Mouse (Mus musculus): ENCODE data around the gene Rps6ka1.
"Not testable (repeated sequence)": the region's sequence is repeated elsewhere in the genome, so short reads cannot be mapped to it uniquely, and the experiment has no call there.

Gene Rps6ka1

DNA sequence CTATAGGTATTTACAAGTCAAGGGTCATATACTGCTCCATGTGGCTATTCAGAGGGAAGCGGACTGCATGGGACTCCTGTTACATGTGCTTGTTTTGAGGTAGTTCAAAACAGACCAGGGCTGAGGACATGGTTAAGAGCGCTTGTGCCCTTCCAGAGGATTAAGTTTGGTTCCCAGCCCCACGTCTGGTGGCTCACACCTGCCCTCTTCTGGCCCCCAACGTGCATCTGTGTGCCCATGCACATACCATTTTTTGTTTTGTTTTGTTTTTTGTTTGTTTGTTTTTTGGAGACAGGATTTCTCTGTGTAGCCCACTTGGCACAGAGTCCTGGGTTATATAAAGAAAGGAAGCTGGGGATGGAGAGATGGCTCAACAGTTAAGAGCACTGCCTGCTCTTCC is 30.1 kb downstream of the Rps6ka1 start:
- DNase-seq (ENCODE audit: low spot score) = no peak

DNA sequence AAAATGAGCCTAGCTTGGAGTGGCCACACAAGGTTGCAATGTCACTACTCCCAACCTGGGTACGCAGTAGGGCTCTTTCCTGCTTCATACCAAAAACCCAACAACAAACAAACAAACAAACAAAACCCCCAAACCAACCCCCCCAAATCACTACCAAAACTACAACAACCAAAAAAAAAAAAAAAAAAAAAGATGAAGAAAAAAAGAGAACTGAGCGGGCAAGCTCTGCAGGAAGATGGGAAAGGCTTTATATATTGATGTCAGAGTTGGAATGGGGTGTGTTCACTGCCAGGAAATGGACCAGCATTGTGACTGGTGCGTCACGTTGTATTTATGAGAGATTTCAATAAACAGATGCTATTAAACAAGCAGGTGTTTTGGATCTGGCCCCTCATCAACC is 33.0 kb downstream of the Rps6ka1 start:
- DNase-seq (ENCODE audit: low spot score) = no peak

DNA sequence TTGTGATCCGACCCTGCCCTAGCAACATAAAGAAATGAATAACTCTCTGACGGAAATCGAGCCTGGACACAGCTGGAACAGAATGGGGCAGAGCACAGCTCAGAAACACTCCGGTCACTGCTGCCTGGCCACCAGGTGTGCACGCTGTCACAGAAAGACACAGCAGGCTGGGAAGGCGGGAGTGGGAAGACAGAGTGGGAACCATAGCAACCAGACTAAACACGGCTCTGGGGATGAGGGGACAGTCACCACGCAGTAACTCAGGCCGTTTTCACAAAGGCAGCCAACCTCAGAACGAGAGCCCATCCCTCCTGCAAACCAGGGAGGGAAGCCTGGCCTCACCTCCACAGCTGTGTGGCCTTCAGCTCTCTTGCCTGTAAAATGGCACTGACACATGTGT is 34.0 kb downstream of the Rps6ka1 start:
- no peak for DNase-seq (ENCODE audit: low spot score)

DNA sequence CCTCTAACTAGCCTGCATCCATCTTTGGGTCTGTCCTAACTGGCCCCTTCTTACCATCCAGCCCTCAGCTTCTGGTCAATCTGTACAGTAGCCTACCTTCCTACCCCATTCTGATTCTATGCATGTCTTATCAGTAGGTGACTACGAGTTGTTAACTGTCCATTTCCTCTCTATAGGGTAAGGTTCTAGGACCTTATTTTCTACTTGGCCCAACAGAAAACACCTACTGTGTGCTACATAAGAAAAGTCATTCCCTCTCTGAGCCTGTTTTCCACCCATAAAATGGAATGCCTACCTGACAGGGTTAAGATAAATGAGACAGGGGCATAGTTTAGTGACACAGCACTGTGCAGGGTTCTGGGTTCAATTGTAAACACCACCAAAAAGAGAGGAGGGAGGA is 41.0 kb downstream of the Rps6ka1 start:
- DNase-seq (ENCODE audit: low spot score) = no peak

DNA sequence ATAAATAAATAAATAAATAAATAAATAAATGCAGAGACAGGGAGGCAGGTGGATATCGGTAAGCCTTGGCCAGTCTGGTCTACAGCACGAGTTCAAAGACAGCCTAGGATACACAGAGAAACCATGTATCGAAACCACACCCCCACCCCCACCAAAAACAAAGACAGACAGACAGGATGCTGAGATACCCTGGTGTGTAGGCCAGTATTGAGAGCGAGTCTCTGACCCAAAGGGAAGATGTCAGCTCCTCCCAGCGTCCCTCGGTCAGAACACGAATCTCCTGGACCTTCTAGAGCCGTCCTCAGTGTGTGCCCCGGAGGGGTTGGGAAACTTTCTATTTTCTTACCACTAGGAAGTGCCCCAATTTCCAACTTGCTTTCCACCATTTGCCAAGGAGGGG is 42.5 kb downstream of the Rps6ka1 start:
- DNase-seq (ENCODE audit: low spot score) = no peak

DNA sequence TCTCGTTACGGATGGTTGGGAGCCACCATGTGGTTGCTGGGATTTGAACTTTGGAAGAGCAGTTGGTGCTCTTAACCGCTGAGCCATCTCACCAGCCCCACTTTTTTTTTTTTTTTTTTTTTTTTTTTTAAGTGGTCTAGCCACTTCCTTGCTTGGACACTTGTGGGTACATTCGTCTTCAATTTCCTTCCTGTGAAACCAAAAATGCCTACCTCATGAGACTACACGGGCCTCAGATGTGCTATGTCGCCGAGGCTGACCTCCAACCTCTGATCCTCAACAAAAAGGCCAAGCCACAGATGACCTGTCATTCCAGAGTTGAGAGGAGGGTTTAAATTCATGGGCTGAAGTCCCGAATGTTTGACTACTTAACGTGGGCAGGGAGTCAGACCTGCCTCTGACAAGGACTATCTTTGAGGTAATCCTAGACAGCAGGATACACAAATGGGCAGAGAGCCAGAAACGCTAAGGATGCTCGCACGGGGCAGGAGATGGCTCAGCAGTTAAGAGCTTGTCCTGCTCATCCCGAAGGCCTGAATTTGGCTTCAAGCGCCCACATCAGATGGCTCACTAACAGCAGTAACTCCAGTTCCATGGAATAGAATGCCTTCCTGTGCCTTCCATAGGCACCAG is 43.3 kb downstream of the Rps6ka1 start:
- DNase-seq (ENCODE audit: low spot score) = no peak

DNA sequence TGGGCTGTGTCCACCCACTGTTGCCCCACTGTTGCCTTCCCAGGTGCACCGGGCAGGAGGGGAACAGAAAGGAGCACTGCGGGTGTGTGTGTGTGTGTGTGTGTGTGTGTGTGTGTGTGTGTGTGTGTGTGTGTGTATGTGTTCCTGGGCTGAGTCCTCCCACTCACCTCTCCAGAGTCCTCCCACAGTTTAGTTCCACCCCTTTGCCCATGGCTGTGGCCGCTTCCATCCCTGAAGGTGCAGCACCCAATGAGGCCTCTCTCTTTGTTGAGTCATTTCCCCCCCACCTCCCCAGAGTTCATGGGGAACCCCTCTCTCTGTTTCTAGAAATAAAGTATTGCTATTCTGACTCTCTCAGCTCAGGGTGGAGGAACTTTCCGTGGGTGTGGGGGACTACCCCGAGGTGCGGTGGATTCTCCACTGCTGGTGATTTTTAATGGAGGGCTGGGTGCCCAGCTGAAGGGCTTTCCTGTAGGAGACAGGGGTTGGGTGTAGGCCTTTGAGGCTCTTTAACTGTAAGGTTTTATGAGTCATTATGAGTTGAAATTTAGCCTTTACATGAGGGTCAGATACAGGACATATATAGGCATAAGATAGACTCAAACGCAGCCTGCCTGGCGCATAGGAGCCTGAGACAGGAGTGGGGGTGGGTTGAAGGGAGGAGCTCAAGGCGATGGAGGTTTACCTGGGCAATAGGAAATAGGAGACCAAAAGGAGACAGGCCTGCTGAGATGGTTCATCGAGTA is 44.4 kb downstream of the Rps6ka1 start:
- DNase-seq (ENCODE audit: low spot score) = no peak

DNA sequence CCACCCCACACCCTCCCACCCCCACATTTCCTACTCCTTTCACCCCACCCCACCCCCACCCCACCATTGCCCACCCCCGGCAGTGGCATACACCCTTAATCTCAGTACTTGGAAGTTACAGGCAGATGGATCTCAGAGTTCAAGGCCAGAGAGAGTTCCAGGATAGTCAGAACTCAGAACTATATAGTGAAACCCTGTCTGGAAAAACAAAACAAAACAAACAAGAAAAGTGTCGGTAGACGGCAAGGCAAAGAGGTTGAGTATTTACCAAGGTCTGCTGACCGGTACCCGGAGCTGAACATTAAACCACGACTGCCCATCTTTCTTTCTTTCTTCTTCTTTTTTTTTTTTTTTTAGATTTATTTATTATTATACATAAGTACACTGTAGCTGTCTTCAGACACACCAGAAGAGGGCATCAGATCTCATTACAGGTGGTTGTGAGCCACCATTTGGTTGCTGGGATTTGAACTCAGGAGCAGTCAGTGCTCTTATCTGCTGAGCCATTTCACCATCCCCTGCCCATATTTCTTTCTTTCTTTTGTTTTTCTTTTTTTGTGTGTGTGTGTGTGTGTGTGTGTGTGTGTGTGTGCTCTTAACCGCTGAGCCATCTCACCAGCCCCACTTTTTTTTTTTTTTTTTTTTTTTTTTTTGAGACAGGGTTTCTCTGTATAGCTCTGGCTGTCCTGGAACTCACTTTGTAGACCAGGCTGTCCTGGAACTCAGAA is 45.7 kb downstream of the Rps6ka1 start:
- DNase-seq (ENCODE audit: low spot score) = not testable (repeated sequence)

DNA sequence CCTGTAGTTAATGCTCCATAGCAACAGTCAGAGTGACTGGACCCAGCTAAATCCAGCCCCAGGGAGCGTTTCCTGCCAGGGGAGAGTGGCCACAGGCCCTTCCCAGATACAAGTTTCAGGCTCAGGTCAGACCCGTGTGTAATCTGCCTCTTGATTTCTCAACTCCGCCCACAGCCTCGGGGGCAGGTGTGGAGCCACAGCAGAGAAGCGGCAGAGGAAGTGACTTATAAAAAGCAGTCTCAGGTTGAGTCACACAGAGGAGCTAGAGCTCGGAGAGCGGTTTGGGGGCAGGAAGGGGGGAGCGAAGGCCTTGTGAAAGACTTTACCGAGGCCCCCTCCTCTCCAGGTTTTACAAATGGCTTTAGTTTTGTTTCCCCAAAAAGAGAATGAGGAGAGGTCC is 46.6 kb downstream of the Rps6ka1 start:
- peak; percentile 62 for DNase-seq (ENCODE audit: low spot score)

DNA sequence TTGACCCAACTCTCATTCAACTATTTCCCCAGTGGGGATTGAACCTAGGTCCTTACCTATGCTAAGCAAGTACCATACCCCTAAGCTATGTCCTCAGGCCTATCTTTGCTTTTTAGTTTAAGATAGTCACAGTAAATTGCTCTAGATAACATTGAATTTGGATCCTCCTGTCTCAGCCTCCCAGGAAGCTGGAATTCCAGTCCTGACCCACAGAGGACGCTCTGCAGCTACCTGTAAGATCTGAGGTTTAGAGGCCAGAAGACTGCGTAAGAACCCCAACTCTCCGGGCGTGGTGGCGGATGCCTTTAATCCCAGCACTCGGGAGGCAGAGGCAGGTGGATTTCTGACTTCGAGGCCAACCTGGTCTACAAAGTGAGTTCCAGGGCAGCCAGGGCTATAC is 47.1 kb downstream of the Rps6ka1 start:
- DNase-seq (ENCODE audit: low spot score) = no peak

DNA sequence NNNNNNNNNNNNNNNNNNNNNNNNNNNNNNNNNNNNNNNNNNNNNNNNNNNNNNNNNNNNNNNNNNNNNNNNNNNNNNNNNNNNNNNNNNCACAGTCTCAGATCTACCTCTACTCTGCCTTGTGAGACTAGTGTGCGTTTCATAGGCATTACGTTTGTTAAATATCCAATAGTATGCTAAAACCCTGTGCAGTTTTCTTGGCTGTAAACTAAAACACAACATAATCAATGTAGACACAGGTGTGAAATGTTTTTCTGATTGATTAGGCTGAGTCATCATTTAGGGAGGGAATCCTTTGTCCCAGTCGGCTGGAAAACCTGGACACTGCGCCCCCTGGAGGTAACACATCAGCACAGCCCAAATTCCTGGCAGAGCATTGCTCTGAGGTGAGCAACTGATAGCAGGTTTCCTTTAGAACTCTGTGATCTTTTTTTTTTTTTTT is 48.2 kb downstream of the Rps6ka1 start:
- no peak for DNase-seq (ENCODE audit: low spot score)

DNA sequence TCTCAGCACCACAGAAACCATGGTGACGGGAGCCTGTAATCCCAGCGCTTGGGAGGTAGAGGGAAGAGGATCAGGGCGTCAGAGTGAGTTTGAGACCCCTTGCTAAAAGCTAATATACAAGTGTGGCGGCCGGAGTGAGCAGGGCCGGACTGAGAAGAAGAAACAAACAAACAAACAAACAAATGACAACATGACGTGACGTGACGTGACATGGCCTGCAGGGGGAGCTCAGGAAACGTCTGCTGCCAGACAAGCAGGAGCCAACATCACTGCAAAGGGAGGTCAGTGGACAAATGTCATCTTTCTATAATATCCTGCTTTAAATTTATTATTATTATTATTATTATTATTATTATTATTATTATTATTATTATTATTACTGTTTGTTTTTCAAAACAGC is 51.0 kb downstream of the Rps6ka1 start:
- no peak for DNase-seq (ENCODE audit: low spot score)

DNA sequence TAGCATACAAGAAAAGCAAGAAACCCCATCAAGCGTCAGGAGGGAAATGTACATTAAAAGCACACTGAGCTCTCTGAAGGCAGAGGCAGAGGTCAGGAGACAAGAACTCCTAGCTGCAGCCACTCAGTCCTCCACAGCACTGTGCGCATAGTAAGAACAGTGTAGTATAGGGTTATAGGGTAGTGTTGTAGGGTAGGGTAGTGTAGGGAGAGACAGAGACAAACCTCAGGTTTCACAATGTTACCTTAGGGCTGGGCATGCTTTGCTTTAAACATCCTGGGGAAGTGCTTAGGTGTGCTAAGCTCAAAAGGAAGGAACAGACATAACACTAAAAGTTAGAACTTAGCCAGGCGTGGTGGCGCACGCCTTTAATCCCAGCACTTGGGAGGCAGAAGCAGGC is 52.4 kb downstream of the Rps6ka1 start:
- DNase-seq (ENCODE audit: low spot score) = no peak

DNA sequence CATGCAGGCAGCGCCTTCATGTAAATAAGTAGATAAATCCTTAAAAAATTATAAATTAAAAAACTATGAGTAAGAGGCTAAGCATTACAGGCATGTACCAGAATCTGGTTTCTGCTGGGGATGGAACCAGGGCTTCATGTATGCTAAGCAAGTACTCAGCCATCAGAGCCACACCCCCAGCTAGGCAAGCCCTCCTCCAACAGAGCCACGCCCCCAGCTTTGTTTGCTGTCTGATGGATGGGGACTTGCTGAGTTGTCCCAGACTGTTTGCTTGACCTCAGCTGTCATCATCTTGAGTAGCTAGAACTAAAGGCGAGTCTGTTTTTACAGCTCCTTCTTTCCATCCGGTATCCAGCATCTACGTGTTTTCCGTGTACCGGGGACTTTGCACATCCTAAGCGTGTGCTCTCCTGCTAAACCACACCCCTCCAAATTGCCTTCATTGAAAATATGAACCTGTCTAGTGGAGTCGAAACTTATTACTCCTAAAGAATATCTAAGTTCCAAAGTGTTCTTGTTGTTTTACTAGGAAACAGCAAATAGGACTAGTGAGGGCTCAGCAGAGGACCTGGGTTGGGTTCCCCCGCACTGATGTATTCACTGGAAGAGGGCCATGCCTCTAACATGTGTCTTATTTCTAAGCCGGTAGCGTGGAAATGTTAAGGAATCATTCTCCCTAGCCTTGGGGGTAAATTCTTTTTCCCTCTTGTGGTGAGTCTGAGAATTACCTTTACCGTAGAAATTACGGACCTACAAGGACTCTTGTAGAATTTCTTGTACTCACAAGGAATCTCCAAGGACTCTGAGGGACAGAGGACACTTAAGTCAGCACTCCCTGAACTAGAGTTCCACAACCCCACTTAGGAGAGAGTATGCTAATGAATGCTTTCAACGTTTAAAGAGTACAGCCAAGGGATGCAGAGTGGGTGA is 54.4 kb downstream of the Rps6ka1 start:
- DNase-seq (ENCODE audit: low spot score) = no peak

DNA sequence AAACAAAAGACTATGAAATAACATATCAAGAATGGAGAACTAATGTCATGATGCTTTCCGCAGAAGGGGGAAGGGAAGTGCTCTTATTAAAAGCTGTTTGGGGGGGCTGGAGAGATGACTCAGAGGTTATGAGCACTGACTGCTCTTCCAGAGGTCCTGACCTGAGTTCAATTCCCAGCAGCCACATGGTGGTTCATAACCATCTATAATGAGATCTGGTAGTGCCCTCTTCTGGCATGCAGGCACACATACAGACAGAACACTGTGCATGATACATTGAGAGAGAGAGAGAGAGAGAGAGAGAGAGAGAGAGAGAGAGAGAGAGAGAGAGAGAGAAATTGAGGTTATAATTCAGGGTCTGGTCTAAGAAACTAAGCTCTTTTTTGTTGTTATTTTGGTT is 57.1 kb downstream of the Rps6ka1 start:
- no peak for DNase-seq (ENCODE audit: low spot score)

DNA sequence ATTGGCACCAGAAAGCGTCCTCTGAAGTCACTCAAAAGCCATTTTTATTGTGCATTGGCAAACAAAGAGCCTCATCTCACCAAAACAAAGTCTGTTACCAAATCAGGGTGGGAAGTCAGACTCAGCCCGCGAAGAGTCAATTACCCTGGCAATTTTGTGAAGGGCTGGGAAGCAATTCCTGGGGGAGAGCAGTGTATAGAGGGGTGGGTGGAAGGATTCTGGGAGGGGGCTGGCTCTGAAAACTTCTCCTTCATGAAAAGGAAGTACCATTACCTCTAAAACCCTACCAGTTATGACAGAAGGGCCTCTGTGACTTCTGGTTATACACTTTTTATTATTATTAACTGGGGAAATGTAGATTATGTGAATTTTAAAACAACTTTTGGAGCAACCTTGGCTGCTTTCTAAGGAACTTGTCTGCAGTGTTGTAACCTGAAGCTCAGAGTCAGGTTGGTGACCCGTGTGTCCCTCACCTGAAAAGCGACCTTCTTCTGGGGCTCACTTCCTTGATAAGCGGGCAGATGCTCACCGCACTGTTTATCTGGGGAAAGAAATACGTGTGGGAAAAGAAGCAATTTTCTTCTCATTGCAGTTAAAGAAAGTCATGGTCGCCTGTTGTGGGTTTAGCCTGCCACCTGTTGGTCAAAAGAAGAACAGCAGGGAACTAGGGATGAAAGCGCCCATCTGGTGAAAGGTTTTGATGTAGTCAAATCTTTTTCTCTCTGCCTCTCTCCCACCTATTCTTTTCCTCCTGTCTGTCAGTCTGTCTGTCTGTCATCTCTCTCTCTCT is 58.1 kb downstream of the Rps6ka1 start:
- DNase-seq (ENCODE audit: low spot score) = peak; percentile 55

DNA sequence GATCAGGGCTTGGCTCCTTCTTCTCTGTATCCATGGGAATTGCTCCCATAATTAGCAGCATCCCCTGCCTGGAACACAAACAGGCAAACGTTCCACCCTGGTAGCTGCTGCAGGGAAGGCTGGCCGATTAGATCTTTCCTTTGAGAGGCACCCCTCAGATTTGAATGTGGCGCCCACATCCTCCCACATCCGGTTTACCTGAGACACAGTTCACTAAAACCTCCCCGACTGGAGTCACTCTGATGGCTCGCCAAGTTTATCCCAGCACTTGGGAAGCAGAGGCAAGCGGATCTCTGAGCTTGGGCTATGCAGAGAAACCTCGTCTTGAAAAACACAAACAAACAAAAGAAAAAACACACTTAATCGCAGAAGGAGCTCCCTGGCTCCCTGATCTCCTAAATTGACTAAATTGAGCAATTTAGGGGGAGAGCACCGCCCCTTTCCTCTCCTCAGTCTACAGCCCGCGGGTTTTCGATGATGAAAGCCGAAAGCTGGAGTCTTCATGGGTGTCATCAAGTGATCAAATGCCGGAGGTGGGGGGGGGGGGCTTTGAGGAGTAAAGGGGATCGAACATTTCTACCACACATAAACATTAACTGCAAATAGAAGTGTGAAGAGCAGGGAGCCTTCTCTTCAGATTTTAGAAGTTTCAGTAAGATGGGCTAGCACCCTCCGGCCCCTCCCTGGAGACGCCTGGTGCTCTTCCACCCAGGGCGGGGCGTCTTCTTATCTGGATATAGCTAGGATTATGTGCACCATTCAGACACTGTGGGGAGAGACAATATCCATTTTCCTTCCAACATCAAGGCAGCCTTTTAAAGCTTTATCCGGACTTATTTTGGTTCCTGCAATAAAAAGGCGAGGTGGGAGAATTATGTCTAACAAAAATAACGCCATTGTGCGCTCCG is 59.5 kb downstream of the Rps6ka1 start:
- DNase-seq (ENCODE audit: low spot score) = no peak

DNA sequence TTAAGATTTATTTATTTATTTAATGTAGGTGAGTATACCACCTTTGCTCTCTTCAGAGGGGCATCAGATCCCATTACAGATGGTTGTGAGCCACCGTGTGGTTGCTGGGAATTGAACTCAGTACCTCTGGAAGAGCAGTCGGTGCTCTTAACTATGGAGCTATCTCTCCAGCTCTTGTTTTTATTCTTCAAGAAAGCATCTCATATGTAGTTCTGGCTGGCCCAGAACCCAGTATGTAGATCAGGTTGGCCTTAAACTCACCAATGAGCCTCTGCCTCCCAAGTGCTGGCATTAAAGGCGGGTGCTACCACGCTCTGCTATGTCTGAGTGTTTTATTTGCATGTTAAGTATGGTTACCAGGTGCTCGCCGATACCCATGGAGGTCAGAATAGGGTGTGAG is 60.2 kb downstream of the Rps6ka1 start:
- DNase-seq (ENCODE audit: low spot score) = no peak

DNA sequence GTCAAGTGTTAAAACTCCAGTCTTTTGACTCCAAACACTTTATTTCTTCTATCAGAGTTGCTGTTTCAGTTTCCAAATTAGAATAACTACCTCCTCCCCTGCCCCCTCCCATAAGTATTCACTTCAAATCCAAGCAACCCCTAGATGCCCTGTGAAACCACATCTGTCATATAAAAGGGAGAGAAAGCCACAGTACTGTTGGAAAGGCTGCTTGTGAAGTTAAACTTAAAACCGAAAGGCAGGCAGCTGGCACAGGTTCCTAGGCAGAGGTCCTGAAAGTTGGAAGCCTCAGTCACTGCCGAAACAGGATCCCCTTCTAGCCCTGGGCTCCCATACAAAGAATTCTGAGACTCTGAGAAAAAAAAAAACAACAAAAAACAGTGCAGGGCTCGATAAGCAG is 61.9 kb downstream of the Rps6ka1 start:
- no peak for DNase-seq (ENCODE audit: low spot score)
